Mouse (Mus musculus) skeletal muscle tissue, adult 2 months (tissue): ENCODE measurements around the gene Cdyl.
A peak's percentile ranks its signal among the peaks of the same experiment; 100 is the strongest.

Experiments used
- DNase-seq: peaks from one replicate; pipeline ENCODE4 v3.0.0-alpha.2; 2012; ENCODE audit warnings: low read depth, low spot score

Gene Cdyl

DNA sequence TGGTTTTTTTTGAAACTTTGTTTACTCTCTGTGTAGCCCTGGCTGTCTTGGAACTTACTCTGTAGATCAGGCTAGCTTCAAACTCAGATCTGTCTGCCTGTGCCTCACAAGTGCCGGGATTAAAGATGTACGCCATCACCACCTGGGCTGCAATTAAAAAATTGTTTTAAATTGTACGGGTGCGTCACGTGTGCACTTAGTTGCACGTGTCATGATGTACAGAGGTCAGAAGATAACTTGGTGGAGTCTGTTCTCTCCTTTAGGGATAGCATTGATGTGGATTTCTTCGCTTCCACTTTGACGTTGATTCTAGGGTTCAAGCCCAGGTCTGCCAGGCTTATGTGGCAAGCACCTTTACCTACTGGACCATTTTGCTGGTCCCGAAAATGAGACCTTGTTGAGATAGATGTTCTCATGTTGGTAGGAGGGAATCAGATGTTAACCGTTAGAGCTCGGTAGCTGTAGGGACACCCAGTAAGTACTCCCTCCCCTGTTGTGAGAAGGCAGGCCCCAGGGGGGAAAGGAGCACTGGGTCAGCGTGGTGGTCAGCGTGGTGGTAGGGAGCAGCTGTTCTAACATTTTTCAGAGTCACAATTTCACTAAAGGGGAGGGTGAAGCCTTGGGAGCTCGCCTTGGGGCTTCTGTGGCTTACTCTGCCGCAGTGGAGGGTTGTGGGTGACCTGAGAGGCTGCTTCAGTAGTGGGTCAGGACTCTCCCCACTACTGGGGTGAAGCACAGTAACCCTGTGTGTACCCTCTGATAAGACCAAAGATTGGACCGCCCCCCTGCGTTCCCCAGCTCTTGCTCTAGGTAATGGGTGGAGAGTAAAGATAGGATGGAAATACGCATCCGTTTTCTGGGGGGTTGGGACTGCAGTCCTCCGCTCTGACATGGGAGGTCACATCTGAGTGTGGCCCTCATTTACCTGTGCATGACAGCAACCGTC lies 97.0 kb downstream of the Cdyl start:
- no peak for DNase-seq

- no peak for DNase-seq
Observed at GRCm38 (mm10) chr13:35760372-35760771, 100.7 kb downstream of the Cdyl start.

- DNase-seq, result no peak
Observed at GRCm38 (mm10) chr13:35764559-35764958, 104.9 kb downstream of the Cdyl start.

DNA sequence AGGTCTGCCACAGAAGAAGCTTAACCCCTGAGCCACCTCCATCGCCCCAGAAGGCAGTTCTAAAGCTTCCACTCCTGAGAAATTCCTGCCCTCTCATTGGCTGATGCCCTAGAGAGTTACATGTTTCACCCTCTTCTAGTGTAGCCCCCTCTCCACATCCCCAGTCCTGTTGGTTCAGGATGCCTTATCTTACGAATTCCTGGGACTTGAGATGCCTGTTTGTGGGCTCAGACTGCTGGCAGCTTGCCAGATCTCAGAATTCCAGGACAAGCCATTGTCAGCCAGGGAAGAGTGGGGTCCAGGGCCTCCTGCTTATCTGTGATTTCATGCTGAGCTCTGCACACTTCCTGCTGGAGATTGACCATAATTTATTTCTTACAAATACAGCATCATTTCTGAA lies 106.2 kb downstream of the Cdyl start:
- DNase-seq, result no peak

GRCm38 (mm10) chr13:35769673-35770072 lies 110.0 kb downstream of the Cdyl start:
- no peak for DNase-seq

GRCm38 (mm10) chr13:35770421-35770820 lies 110.8 kb downstream of the Cdyl start:
- DNase-seq, result no peak

DNA sequence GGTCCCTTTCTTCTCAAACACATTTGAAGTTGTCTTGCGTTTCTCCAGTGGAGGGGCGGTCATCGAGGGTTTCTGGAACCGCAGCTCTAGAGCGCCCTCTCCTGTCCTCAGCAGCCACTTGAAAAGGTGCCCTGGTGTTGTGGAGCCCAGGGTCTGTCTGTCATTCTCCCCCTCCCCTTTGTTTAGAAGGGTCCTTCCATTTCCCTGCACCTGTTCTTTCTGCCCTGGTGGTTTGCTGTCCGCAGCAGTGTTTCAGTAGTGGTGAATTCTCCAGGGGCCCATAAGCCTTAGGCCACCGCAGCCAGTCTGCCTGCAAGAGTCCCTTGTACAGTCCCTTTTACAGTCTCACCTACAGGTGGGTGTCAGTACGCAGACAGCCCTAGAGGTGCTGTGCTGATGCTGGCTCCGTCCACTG lies 112.3 kb downstream of the Cdyl start:
- no peak for DNase-seq

DNA sequence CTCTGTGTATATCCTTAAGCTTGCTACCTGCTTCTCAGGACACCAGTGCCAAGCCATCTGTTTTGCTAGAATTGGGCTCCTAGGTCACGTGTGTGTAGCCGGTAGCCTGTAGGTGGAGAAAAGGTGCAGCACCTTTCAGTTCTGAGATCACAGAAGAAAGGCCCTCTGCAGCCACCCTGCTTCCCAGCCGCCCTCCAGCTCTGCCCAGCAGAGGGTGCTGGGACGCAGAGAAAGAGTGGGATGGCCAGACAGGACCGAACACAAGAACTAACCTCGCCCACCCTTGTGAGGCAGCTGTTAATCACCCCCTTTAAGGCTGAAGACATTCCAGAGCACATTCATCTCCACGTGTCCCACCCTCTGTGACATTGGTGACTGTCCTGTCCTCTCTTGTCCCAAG lies 114.1 kb downstream of the Cdyl start:
- no peak for DNase-seq

GRCm38 (mm10) chr13:35776123-35776522 lies 116.5 kb downstream of the Cdyl start:
- DNase-seq, result no peak

GRCm38 (mm10) chr13:35780714-35781113 lies 121.1 kb downstream of the Cdyl start:
- no peak for DNase-seq

GRCm38 (mm10) chr13:35781755-35782154 lies 122.1 kb downstream of the Cdyl start:
- DNase-seq, result no peak

DNA sequence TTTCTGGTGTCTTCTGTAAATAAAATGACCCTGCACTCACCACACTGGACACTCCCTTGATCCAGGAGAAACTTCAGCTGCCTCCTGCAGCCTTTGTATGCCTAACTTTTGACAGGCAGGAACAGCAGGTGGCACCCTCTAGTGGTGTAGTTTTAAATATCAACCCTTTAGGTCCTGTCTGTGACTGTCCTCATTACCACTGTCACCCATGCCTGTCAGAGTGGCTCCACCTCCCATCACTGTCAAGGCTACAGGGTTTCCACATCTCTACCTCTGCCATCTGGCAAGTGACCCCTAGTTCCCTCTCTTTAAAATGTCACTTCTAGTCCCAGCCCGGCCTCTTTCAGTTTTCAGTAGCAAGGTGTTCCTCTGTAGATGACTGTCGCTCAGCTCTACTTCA lies 123.3 kb downstream of the Cdyl start:
- DNase-seq, result peak; percentile 52

DNA sequence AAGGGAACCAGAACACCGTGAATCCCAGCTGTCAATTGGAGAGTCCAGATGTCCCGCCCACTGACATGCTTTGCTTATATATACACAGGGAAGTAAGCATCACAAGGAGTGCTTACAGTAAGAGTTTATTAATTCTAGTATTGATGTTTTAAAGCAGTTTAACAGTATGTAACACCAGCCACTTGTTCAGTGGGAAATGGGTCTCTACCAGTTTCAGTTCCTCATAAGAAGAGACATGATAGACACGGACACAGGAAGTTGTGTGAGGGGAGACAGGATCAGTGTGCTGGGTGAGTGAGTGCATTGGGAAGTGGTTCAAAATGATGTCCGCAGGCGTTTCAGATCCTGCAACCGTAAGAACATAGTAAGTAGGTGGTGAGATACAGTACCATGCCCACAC lies 123.9 kb downstream of the Cdyl start:
- DNase-seq, result no peak

GRCm38 (mm10) chr13:35784281-35784680 lies 124.6 kb downstream of the Cdyl start:
- no peak for DNase-seq

GRCm38 (mm10) chr13:35785330-35785939 lies 125.8 kb downstream of the Cdyl start:
- no peak for DNase-seq

GRCm38 (mm10) chr13:35786726-35787399 lies 127.2 kb downstream of the Cdyl start:
- DNase-seq, result no peak

GRCm38 (mm10) chr13:35789577-35789976 lies 129.9 kb downstream of the Cdyl start:
- DNase-seq, result no peak

- DNase-seq, result no peak
Observed at GRCm38 (mm10) chr13:35790431-35790830, 130.8 kb downstream of the Cdyl start.

- no peak for DNase-seq
Observed at GRCm38 (mm10) chr13:35794309-35794708, 134.7 kb downstream of the Cdyl start.

GRCm38 (mm10) chr13:35794774-35795173 lies 135.1 kb downstream of the Cdyl start:
- peak; percentile 79 for DNase-seq

GRCm38 (mm10) chr13:35795887-35796286 lies 136.3 kb downstream of the Cdyl start:
- no peak for DNase-seq

- DNase-seq, result no peak
Observed at GRCm38 (mm10) chr13:35796352-35796751, 136.7 kb downstream of the Cdyl start.
